Mouse (Mus musculus): ENCODE data around the gene Bivm.

Bivm gene

GRCm38 (mm10) chr1:44118239-44119054, at the start of gene Bivm, which contains the start of gene Kdelc1:
TSS of gene Bivm (plus strand) at chr1:44118957.
TSS of gene Kdelc1 (minus strand) at chr1:44118808.
- in situ Hi-C loops (cut with MboI, MseI), result no loop called here

- in situ Hi-C loops (cut with MboI, MseI), result no loop called here
Observed at GRCm38 (mm10) chr1:44101448-44102225, 17.1 kb upstream of the Bivm start.

GRCm38 (mm10) chr1:44102259-44102717, 16.5 kb upstream of the Bivm start, which contains the start of gene Tex30:
TSS of gene Tex30 (minus strand) at chr1:44102441.
- in situ Hi-C loops (cut with MboI, MseI), result no loop called here

GRCm38 (mm10) chr1:44102939-44103338, 15.8 kb upstream of the Bivm start:
- in situ Hi-C loops (cut with MboI, MseI), result no loop called here

- in situ Hi-C loops (cut with MboI, MseI), result no loop called here
Observed at GRCm38 (mm10) chr1:44117571-44117970, 1.2 kb upstream of the Bivm start.

GRCm38 (mm10) chr1:44119201-44120073, 680 bp downstream of the Bivm start:
- in situ Hi-C loops (cut with MboI, MseI), result no loop called here

GRCm38 (mm10) chr1:44120074-44120406, 1.3 kb downstream of the Bivm start:
- in situ Hi-C loops (cut with MboI, MseI), result no loop called here

- in situ Hi-C loops (cut with MboI, MseI), result no loop called here
Observed at GRCm38 (mm10) chr1:44122256-44122655, 3.5 kb downstream of the Bivm start.

- in situ Hi-C loops (cut with MboI, MseI), result no loop called here
Observed at GRCm38 (mm10) chr1:44125590-44125989, 6.8 kb downstream of the Bivm start.

GRCm38 (mm10) chr1:44129929-44130581, 11.3 kb downstream of the Bivm start:
- in situ Hi-C loops (cut with MboI, MseI), result loop anchor here (5.0 kb wide), 1 partner anchor 67 kb away; no protein-coding TSS in a partner anchor

- in situ Hi-C loops (cut with MboI, MseI), result no loop called here
Observed at GRCm38 (mm10) chr1:44140232-44140631, 21.5 kb downstream of the Bivm start.

- in situ Hi-C loops (cut with MboI, MseI), result no loop called here
Observed at GRCm38 (mm10) chr1:44142747-44143146, 24.0 kb downstream of the Bivm start.

- in situ Hi-C loops (cut with MboI, MseI), result no loop called here
Observed at GRCm38 (mm10) chr1:44147563-44148381, 29.0 kb downstream of the Bivm start, which contains the start of gene Ercc5. TSS of gene Ercc5 (plus strand) at chr1:44147744.

- in situ Hi-C loops (cut with MboI, MseI), result no loop called here
Observed at GRCm38 (mm10) chr1:44148706-44149105, 29.9 kb downstream of the Bivm start.

- in situ Hi-C loops (cut with MboI, MseI), result no loop called here
Observed at GRCm38 (mm10) chr1:44155287-44155686, 36.5 kb downstream of the Bivm start.

GRCm38 (mm10) chr1:44158317-44158716, 39.6 kb downstream of the Bivm start:
- in situ Hi-C loops (cut with MboI, MseI), result no loop called here

- in situ Hi-C loops (cut with MboI, MseI), result no loop called here
Observed at GRCm38 (mm10) chr1:44161818-44162217, 43.1 kb downstream of the Bivm start.

- in situ Hi-C loops (cut with MboI, MseI), result no loop called here
Observed at GRCm38 (mm10) chr1:44162389-44162788, 43.6 kb downstream of the Bivm start.

GRCm38 (mm10) chr1:44167859-44168383, 49.2 kb downstream of the Bivm start:
- in situ Hi-C loops (cut with MboI, MseI), result no loop called here

GRCm38 (mm10) chr1:44172656-44173055, 53.9 kb downstream of the Bivm start:
- in situ Hi-C loops (cut with MboI, MseI), result no loop called here

Measured in regulatory T cell (primary cell).